Mouse (Mus musculus) lung, postnatal 0 days (tissue): ENCODE data around the gene Clnk.

Source experiments
- CTCF ChIP-seq: IDR thresholded peaks from 2 replicates; pipeline ENCODE4 v1.5.1; 2016; ENCODE audit warnings: antibody characterized with exemption, mild to moderate bottlenecking
- EP300 ChIP-seq: IDR thresholded peaks from 2 replicates; pipeline ENCODE4 v1.6.1; 2016; ENCODE audit warnings: antibody characterized with exemption, mild to moderate bottlenecking, control low read depth

DNA sequence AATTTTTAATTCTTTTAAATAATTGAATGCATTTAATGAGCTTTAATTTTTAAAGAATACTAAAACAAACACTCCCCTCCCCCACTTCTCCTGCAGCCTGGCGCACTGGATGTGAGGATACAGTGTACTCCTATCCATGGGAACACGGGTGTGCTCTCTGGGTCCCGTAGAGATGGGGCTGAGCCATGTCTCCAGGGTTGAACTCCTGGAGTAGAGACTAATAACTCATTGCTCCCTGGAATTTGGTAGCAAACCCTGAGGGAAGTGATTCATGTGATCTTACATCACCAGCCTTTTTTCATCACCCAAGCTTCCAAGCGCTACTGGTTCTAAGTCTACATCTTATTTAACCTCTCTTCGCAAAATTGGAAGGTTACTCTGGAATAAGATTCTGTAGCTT is 87.8 kb downstream of the Clnk start:
- no peak for TF ChIP-seq CTCF
- TF ChIP-seq EP300, result no peak
